Mouse (Mus musculus): ENCODE measurements around the gene Trim10. TPM values are rescaled to one million over a fixed set of nuclear protein-coding genes. Genes with fewer than 3 reads are reported as not detected.
A peak's percentile ranks its signal among the peaks of the same experiment; 100 is the strongest.
"Not testable (repeated sequence)": the region's sequence is repeated elsewhere in the genome, so short reads cannot be mapped to it uniquely, and the experiment has no call there.

The Trim10 gene
- 5.1 and 5.8 TPM in 2 replicates for polyA plus RNA-seq (2016; fragmentation: Nextera tagmentation; extraction: Ambion mirVana)

GRCm38 (mm10) chr17:36869284-36869954, at the start of gene Trim10:
TSS of gene Trim10 (plus strand) at chr17:36869574.
- Histone ChIP-seq H3K4me1 (peaks cover 6% of the 10 kb centered on the region), H3K27ac (no peak within 1 kb of the TSS), H3K36me3 (no peaks in the 10 kb centered on the region), H3K9me3 (replicated peaks) (no peaks in the 10 kb centered on the region), H3K27me3 (ENCODE audit: low read depth, poor library complexity, severe bottlenecking) (peaks cover 43% of the 10 kb centered on the region), H3K4me3 (no peak within 1 kb of the TSS; the same call in 1 of the 2 replicates)
- DNase-seq (ENCODE audit: low spot score) = no peak
- 83% methylated on average over 4 of the region's 4 CpGs for WGBS

GRCm38 (mm10) chr17:36824005-36824404, 45.4 kb upstream of the Trim10 start:
- H3K4me1 ChIP-seq = no peaks in the 10 kb centered on the region
- peak; percentile 43 for DNase-seq (ENCODE audit: low spot score)
- H3K27ac ChIP-seq = no peak overlapping the region
- no peak overlapping the region for H3K4me3 ChIP-seq
- no peaks in the 10 kb centered on the region for H3K27me3 ChIP-seq (ENCODE audit: low read depth, poor library complexity, severe bottlenecking)
- no peaks in the 10 kb centered on the region for H3K36me3 ChIP-seq
- no peaks in the 10 kb centered on the region for H3K9me3 ChIP-seq (replicated peaks)

GRCm38 (mm10) chr17:36825525-36825924, 43.8 kb upstream of the Trim10 start:
- Histone ChIP-seq H3K4me1 (no peaks in the 10 kb centered on the region), H3K4me3 (no peak overlapping the region), H3K27me3 (ENCODE audit: low read depth, poor library complexity, severe bottlenecking) (no peaks in the 10 kb centered on the region), H3K9me3 (replicated peaks) (no peaks in the 10 kb centered on the region), H3K36me3 (no peaks in the 10 kb centered on the region), H3K27ac (no peak overlapping the region)
- WGBS = 27% methylated on average over 4 of the region's 4 CpGs
- no peak for DNase-seq (ENCODE audit: low spot score)

- not testable (repeated sequence) for H3K9me3 ChIP-seq (replicated peaks); H3K27ac ChIP-seq; H3K27me3 ChIP-seq (ENCODE audit: low read depth, poor library complexity, severe bottlenecking); H3K4me1 ChIP-seq; H3K36me3 ChIP-seq; H3K4me3 ChIP-seq
- DNase-seq (ENCODE audit: low spot score) = peak; percentile 61
- 13% methylated on average over 5 of the region's 5 CpGs for WGBS
Observed at GRCm38 (mm10) chr17:36826002-36826401, 43.4 kb upstream of the Trim10 start.

GRCm38 (mm10) chr17:36828488-36828887, 40.9 kb upstream of the Trim10 start:
- H3K27ac ChIP-seq = no peak overlapping the region
- no peaks in the 10 kb centered on the region for H3K27me3 ChIP-seq (ENCODE audit: low read depth, poor library complexity, severe bottlenecking)
- no peaks in the 10 kb centered on the region for H3K4me1 ChIP-seq
- H3K36me3 ChIP-seq = no peaks in the 10 kb centered on the region
- H3K4me3 ChIP-seq = no peak overlapping the region
- DNase-seq (ENCODE audit: low spot score) = no peak
- H3K9me3 ChIP-seq (replicated peaks) = no peaks in the 10 kb centered on the region
- 92% methylated on average over 2 of the region's 2 CpGs for WGBS

GRCm38 (mm10) chr17:36830470-36830869, 38.9 kb upstream of the Trim10 start:
- H3K4me3 ChIP-seq = no peak overlapping the region
- no peak overlapping the region for H3K27ac ChIP-seq
- H3K27me3 ChIP-seq (ENCODE audit: low read depth, poor library complexity, severe bottlenecking) = no peaks in the 10 kb centered on the region
- H3K9me3 ChIP-seq (replicated peaks) = no peaks in the 10 kb centered on the region
- no peak for DNase-seq (ENCODE audit: low spot score)
- no peaks in the 10 kb centered on the region for H3K4me1 ChIP-seq
- no peaks in the 10 kb centered on the region for H3K36me3 ChIP-seq
- WGBS = 85% methylated on average over 3 of the region's 3 CpGs

GRCm38 (mm10) chr17:36832694-36833093, 36.7 kb upstream of the Trim10 start:
- no peak for DNase-seq (ENCODE audit: low spot score)

GRCm38 (mm10) chr17:36835591-36836426, 33.6 kb upstream of the Trim10 start:
- 36% methylated on average over 12 of the region's 12 CpGs for WGBS

More at GRCm38 (mm10) chr17:36832694-36833093, 36.7 kb upstream of the Trim10 start:
- Histone ChIP-seq H3K4me3 (no peak overlapping the region), H3K9me3 (replicated peaks) (no peaks in the 10 kb centered on the region), H3K4me1 (peaks cover 9% of the 10 kb centered on the region), H3K27ac (no peak overlapping the region), H3K27me3 (ENCODE audit: low read depth, poor library complexity, severe bottlenecking) (no peaks in the 10 kb centered on the region), H3K36me3 (no peaks in the 10 kb centered on the region)
- WGBS = 63% methylated on average over 4 of the region's 4 CpGs

GRCm38 (mm10) chr17:36836427-36836812, 33.0 kb upstream of the Trim10 start:
- Histone ChIP-seq H3K4me1 (peaks cover 9% of the 10 kb centered on the region), H3K4me3 (peak overlapping the region; percentile 76), H3K9me3 (replicated peaks) (no peaks in the 10 kb centered on the region), H3K27me3 (ENCODE audit: low read depth, poor library complexity, severe bottlenecking) (no peaks in the 10 kb centered on the region), H3K36me3 (no peaks in the 10 kb centered on the region), H3K27ac (peak overlapping the region; percentile 95)
- WGBS = 21% methylated on average over 3 of the region's 3 CpGs
- no peak for DNase-seq (ENCODE audit: low spot score)

More at GRCm38 (mm10) chr17:36835591-36836426, 33.6 kb upstream of the Trim10 start:
- Histone ChIP-seq H3K27ac (peak overlapping the region; percentile 95), H3K9me3 (replicated peaks) (no peaks in the 10 kb centered on the region), H3K4me3 (peak overlapping the region; percentile 76), H3K4me1 (peaks cover 9% of the 10 kb centered on the region), H3K27me3 (ENCODE audit: low read depth, poor library complexity, severe bottlenecking) (no peaks in the 10 kb centered on the region), H3K36me3 (no peaks in the 10 kb centered on the region)
- DNase-seq (ENCODE audit: low spot score) = peak; percentile 48

GRCm38 (mm10) chr17:36836874-36837647, 32.3 kb upstream of the Trim10 start, which contains the start of gene Trim26:
TSS of gene Trim26 (plus strand) at chr17:36837134.
- Histone ChIP-seq H3K27ac (peak within 1 kb of the TSS; percentile 95), H3K4me1 (peaks cover 9% of the 10 kb centered on the region), H3K4me3 (peak within 1 kb of the TSS; percentile 76), H3K36me3 (no peaks in the 10 kb centered on the region), H3K9me3 (replicated peaks) (no peaks in the 10 kb centered on the region), H3K27me3 (ENCODE audit: low read depth, poor library complexity, severe bottlenecking) (no peaks in the 10 kb centered on the region)
- WGBS = under 1% methylated on average over 55 of the region's 58 CpGs
- DNase-seq (ENCODE audit: low spot score) = peak; percentile 95

- Histone ChIP-seq H3K4me1 (peaks cover 9% of the 10 kb centered on the region), H3K27ac (no peak overlapping the region), H3K27me3 (ENCODE audit: low read depth, poor library complexity, severe bottlenecking) (no peaks in the 10 kb centered on the region), H3K9me3 (replicated peaks) (no peaks in the 10 kb centered on the region), H3K4me3 (no peak overlapping the region), H3K36me3 (no peaks in the 10 kb centered on the region)
- no peak for DNase-seq (ENCODE audit: low spot score)
- 81% methylated on average over 5 of the region's 5 CpGs for WGBS
Observed at GRCm38 (mm10) chr17:36839001-36839400, 30.4 kb upstream of the Trim10 start.

GRCm38 (mm10) chr17:36839931-36840330, 29.4 kb upstream of the Trim10 start:
- WGBS = 78% methylated on average over 3 of the region's 3 CpGs

More at GRCm38 (mm10) chr17:36839931-36840330, 29.4 kb upstream of the Trim10 start:
- no peaks in the 10 kb centered on the region for H3K9me3 ChIP-seq (replicated peaks)
- H3K36me3 ChIP-seq = no peaks in the 10 kb centered on the region
- H3K27me3 ChIP-seq (ENCODE audit: low read depth, poor library complexity, severe bottlenecking) = no peaks in the 10 kb centered on the region
- no peak overlapping the region for H3K4me3 ChIP-seq
- H3K4me1 ChIP-seq = peaks cover 14% of the 10 kb centered on the region
- no peak overlapping the region for H3K27ac ChIP-seq
- DNase-seq (ENCODE audit: low spot score) = no peak

All from limb, embryonic 10.5 days (tissue).